Mouse (Mus musculus) adrenal gland, adult 2 months (tissue): ENCODE measurements at regions not wholly inside any gene's neighbourhood (a gene's known extent, or its start where the extent isn't known, plus 50 kb on each side); places are given as distances from the start of the nearest gene placed in this dataset.

Experiments
- DNase-seq: peaks from one replicate; pipeline ENCODE4 v3.0.0; 2021

- DNase-seq = no peak
Observed at GRCm38 (mm10) chr14:98833230-98833999, 160.7 kb downstream of the Rpl36a-ps1 start.

GRCm38 (mm10) chr14:98832401-98832800 lies 161.7 kb downstream of the Rpl36a-ps1 start:
- no peak for DNase-seq

- DNase-seq = no peak
Observed at GRCm38 (mm10) chr14:98829958-98830633, 164.0 kb downstream of the Rpl36a-ps1 start.

GRCm38 (mm10) chr14:98827490-98827889 lies 166.6 kb downstream of the Rpl36a-ps1 start:
- DNase-seq = no peak

GRCm38 (mm10) chr14:98813657-98814056 lies 180.5 kb downstream of the Rpl36a-ps1 start:
- DNase-seq = no peak

- DNase-seq = peak; percentile 25
Observed at GRCm38 (mm10) chr14:98810259-98811042, 183.7 kb downstream of the Rpl36a-ps1 start.

GRCm38 (mm10) chr14:98808117-98808516 lies 186.0 kb downstream of the Rpl36a-ps1 start:
- no peak for DNase-seq

GRCm38 (mm10) chr14:98805066-98805465 lies 189.1 kb downstream of the Rpl36a-ps1 start:
- no peak for DNase-seq

GRCm38 (mm10) chr14:98801293-98801692 lies 192.8 kb downstream of the Rpl36a-ps1 start:
- DNase-seq = no peak

GRCm38 (mm10) chr14:98791970-98792369 lies 202.1 kb downstream of the Rpl36a-ps1 start:
- no peak for DNase-seq

GRCm38 (mm10) chr14:98791232-98791906 lies 202.7 kb downstream of the Rpl36a-ps1 start:
- no peak for DNase-seq

- DNase-seq = no peak
Observed at GRCm38 (mm10) chr14:98789794-98790193, 204.3 kb downstream of the Rpl36a-ps1 start.

GRCm38 (mm10) chr14:98781711-98782110 lies 212.4 kb downstream of the Rpl36a-ps1 start:
- no peak for DNase-seq

GRCm38 (mm10) chr14:98772080-98772479 lies 222.0 kb downstream of the Rpl36a-ps1 start:
- DNase-seq = no peak

- no peak for DNase-seq
Observed at GRCm38 (mm10) chr14:98768845-98769244, 225.3 kb downstream of the Rpl36a-ps1 start.

- no peak for DNase-seq
Observed at GRCm38 (mm10) chr14:98767481-98767880, 226.6 kb downstream of the Rpl36a-ps1 start.

- no peak for DNase-seq
Observed at GRCm38 (mm10) chr14:98765358-98765757, 228.8 kb downstream of the Rpl36a-ps1 start.

- DNase-seq = no peak
Observed at GRCm38 (mm10) chr14:98750766-98751165, 243.4 kb downstream of the Rpl36a-ps1 start.

- DNase-seq = no peak
Observed at GRCm38 (mm10) chr14:98749086-98750027, 244.8 kb downstream of the Rpl36a-ps1 start.

GRCm38 (mm10) chr14:98747159-98747775 lies 246.9 kb downstream of the Rpl36a-ps1 start:
- DNase-seq = no peak
